Mouse (Mus musculus) ES-E14 (cell line): ENCODE results near the gene Tlr5.

Source experiments
- CHD2 ChIP-seq: IDR thresholded peaks from 2 replicates; pipeline ENCODE4 v1.6.1; 2014; ENCODE audit warnings: mild to moderate bottlenecking, low read depth, low read length, inconsistent platforms
- HCFC1 ChIP-seq: IDR thresholded peaks from 2 replicates; pipeline ENCODE4 v1.6.1; 2012; ENCODE audit warnings: low read length, inconsistent platforms, borderline replicate concordance; ENCODE audit not compliant: insufficient read depth
- MAFK ChIP-seq: IDR thresholded peaks from 2 replicates; pipeline ENCODE4 v1.6.1; 2014; ENCODE audit warnings: mild to moderate bottlenecking, low read depth, low read length, inconsistent platforms; ENCODE audit not compliant: insufficient read depth
- ZC3H11A ChIP-seq: IDR thresholded peaks from 2 replicates; pipeline ENCODE4 v1.6.1; 2012; ENCODE audit warnings: low read depth, mild to moderate bottlenecking, inconsistent platforms, low read length, borderline replicate concordance
- ZNF384 ChIP-seq: IDR thresholded peaks from 2 replicates; pipeline ENCODE4 v1.6.1; 2012; ENCODE audit warnings: low read depth, low read length, inconsistent platforms

GRCm38 (mm10) chr1:182956186-182956960 is 1.8 kb downstream of the Tlr5 start:
- TF ChIP-seq HCFC1 (no peak), ZNF384 (no peak), MAFK (no peak), ZC3H11A (no peak), CHD2 (no peak)
